Mouse (Mus musculus) CH12.LX (cell line): ENCODE measurements around the gene Ntng1.

Source experiments
- CTCF ChIP-seq, 2 experiments: IDR thresholded peaks in 1 of 2; conservative IDR thresholded peaks in 1 of 2; 2 replicates each; pipeline ENCODE4 v1.5.1; 2011 to 2012; ENCODE audit warnings: low read depth in 2 of 2, low read length in 2 of 2, improper control_type of control experiment in 1 of 2, inconsistent platforms in 1 of 2, mild to moderate bottlenecking in 1 of 2, moderate library complexity in 1 of 2
- ZNF384 ChIP-seq: IDR thresholded peaks from 2 replicates; pipeline ENCODE4 v1.6.1; 2012; ENCODE audit warnings: low read depth, low read length, improper control_type of control experiment, inconsistent platforms

- TF ChIP-seq CTCF (conservative IDR thresholded peaks at IDR 0.05 in 1 of 2, IDR thresholded peaks at IDR 0.05 in 1 of 2; ENCODE audit: low read depth in 2 of 2, low read length in 2 of 2) (no peak), ZNF384 (no peak)
These were observed 95.7 kb downstream of the Ntng1 start for GRCm38 (mm10) chr3:110048152-110048551.
